Mouse (Mus musculus) heart, embryonic 16.5 days (tissue): ENCODE measurements around the gene Ddx42. TPM values are rescaled to one million over a fixed set of nuclear protein-coding genes. Genes with fewer than 3 reads are reported as not detected.

ENCODE experiments used
- ATAC-seq: fragments of 200-750 bp; cut with Nextera tagmentation; replicated peaks from 2 replicates; pipeline ENCODE4 v1.8.0; 2017; ENCODE audit warnings: moderate number of reproducible peaks; ENCODE audit not compliant: insufficient read depth, low FRiP score; ENCODE audit errors: extremely low read depth
- H3K27ac ChIP-seq: fragments of 300-500 bp; sonication (generic); 2 replicates; pipeline ENCODE4 v1.5.1; 2014; ENCODE audit warnings: mild to moderate bottlenecking, low read length, control low read depth, moderate library complexity
- H3K27me3 ChIP-seq: fragments of 300-500 bp; sonication (generic); 2 replicates; pipeline ENCODE4 v1.6.1; 2014; ENCODE audit warnings: low read length, mixed read lengths; ENCODE audit not compliant: control insufficient read depth, insufficient read depth
- H3K36me3 ChIP-seq: fragments of 300-500 bp; sonication (generic); 2 replicates; pipeline ENCODE4 v1.6.1; 2014; ENCODE audit not compliant: control insufficient read depth, insufficient read depth
- H3K4me1 ChIP-seq: fragments of 300-500 bp; sonication (generic); 2 replicates; pipeline ENCODE4 v1.6.1; 2014; ENCODE audit warnings: low read length, mixed read lengths; ENCODE audit not compliant: control insufficient read depth, insufficient read depth
- H3K4me2 ChIP-seq: fragments of 300-500 bp; sonication (generic); 2 replicates; pipeline ENCODE4 v1.6.1; 2014; ENCODE audit warnings: low read depth, mild to moderate bottlenecking, control low read depth, low read length
- H3K4me3 ChIP-seq: fragments of 300-500 bp; sonication (generic); 2 replicates; pipeline ENCODE4 v1.5.1; 2014; ENCODE audit warnings: mild to moderate bottlenecking, control low read depth, low read length
- H3K9ac ChIP-seq: fragments of 300-500 bp; sonication (generic); 2 replicates; pipeline ENCODE4 v1.6.1; 2014; ENCODE audit warnings: low read length, control low read depth
- H3K9me3 ChIP-seq: fragments of 300-500 bp; sonication (generic); replicated peaks from 2 replicates; pipeline ENCODE4 v1.6.1; 2016; ENCODE audit warnings: low read length; ENCODE audit not compliant: control insufficient read depth
- WGBS: fragments of 180-500 bp; shearing (Covaris S2); extraction: QIAGEN DNeasy Blood & Tissue Kit; methylation state at CpG from one replicate; pipeline ENCODE4 v1.1.7; 2014; 5-methylcytosine and 5-hydroxymethylcytosine counted together
- polyA plus RNA-seq: library from polyadenylated mRNA; unstranded; fragments of >200 nt; fragmentation: Nextera tagmentation; extraction: Ambion mirVana; gene quantifications from 2 replicates; pipeline ENCODE4 v1.2.1, GENCODE M21; 2015

Ddx42 gene
- polyA plus RNA-seq, 1 experiment from 2014 or later: 46.5 TPM

- WGBS: 53% methylated on average over 5 of the region's 5 CpGs
- Histone ChIP-seq H3K27ac (peak overlapping the region; percentile 85), H3K9ac (peak overlapping the region; percentile 94), H3K9me3 (no peaks in the 10 kb centered on the region), H3K27me3 (no peaks in the 10 kb centered on the region), H3K4me1 (peaks cover 13% of the 10 kb centered on the region), H3K4me2 (peak overlapping the region; percentile 100), H3K4me3 (peak overlapping the region; percentile 94), H3K36me3 (peaks cover 34% of the 10 kb centered on the region)
- ATAC-seq: no peak
These were observed 40.0 kb downstream of the Ddx42 start for GRCm38 (mm10) chr11:106256775-106257174.

GRCm38 (mm10) chr11:106260826-106261450 is 44.2 kb downstream of the Ddx42 start:
- H3K27ac ChIP-seq: no peak overlapping the region
- H3K4me2 ChIP-seq: no peak overlapping the region
- H3K4me3 ChIP-seq: no peak overlapping the region
- no peaks in the 10 kb centered on the region for H3K27me3 ChIP-seq
- ATAC-seq: no peak
- peaks cover 5% of the 10 kb centered on the region; the same call in 1 of the 2 replicates for H3K4me1 ChIP-seq
- 73% methylated on average over 14 of the region's 14 CpGs for WGBS
- H3K9me3 ChIP-seq: no peaks in the 10 kb centered on the region
- H3K36me3 ChIP-seq: peaks cover 60% of the 10 kb centered on the region
- H3K9ac ChIP-seq: no peak overlapping the region

GRCm38 (mm10) chr11:106263963-106264362 is 47.2 kb downstream of the Ddx42 start:
- peaks cover 62% of the 10 kb centered on the region for H3K36me3 ChIP-seq
- 86% methylated on average over 9 of the region's 9 CpGs for WGBS
- no peak overlapping the region for H3K9ac ChIP-seq
- no peak overlapping the region for H3K4me2 ChIP-seq
- H3K27ac ChIP-seq: no peak overlapping the region
- no peak for ATAC-seq
- no peak overlapping the region for H3K4me3 ChIP-seq
- no peaks in the 10 kb centered on the region for H3K9me3 ChIP-seq
- no peaks in the 10 kb centered on the region for H3K27me3 ChIP-seq
- peaks cover 8% of the 10 kb centered on the region for H3K4me1 ChIP-seq

- Histone ChIP-seq H3K4me1 (peaks cover 12% of the 10 kb centered on the region), H3K36me3 (peaks cover 58% of the 10 kb centered on the region), H3K27ac (no peak overlapping the region), H3K27me3 (no peaks in the 10 kb centered on the region), H3K4me3 (no peak overlapping the region), H3K9me3 (no peaks in the 10 kb centered on the region), H3K4me2 (no peak overlapping the region), H3K9ac (no peak overlapping the region)
- 84% methylated on average over 15 of the region's 15 CpGs for WGBS
- no peak for ATAC-seq
These were observed 48.3 kb downstream of the Ddx42 start for GRCm38 (mm10) chr11:106264988-106265387.

GRCm38 (mm10) chr11:106265570-106265969 is 48.8 kb downstream of the Ddx42 start:
- H3K4me3 ChIP-seq: no peak overlapping the region
- no peak for ATAC-seq
- H3K27me3 ChIP-seq: no peaks in the 10 kb centered on the region
- no peak overlapping the region for H3K4me2 ChIP-seq
- no peaks in the 10 kb centered on the region for H3K9me3 ChIP-seq
- peaks cover 14% of the 10 kb centered on the region for H3K4me1 ChIP-seq
- H3K9ac ChIP-seq: no peak overlapping the region
- H3K36me3 ChIP-seq: peaks cover 57% of the 10 kb centered on the region
- H3K27ac ChIP-seq: no peak overlapping the region
- 85% methylated on average over 4 of the region's 4 CpGs for WGBS

- H3K9ac ChIP-seq: no peak overlapping the region
- no peaks in the 10 kb centered on the region for H3K9me3 ChIP-seq
- no peak overlapping the region for H3K4me3 ChIP-seq
- WGBS: 92% methylated on average over 10 of the region's 10 CpGs
- H3K27me3 ChIP-seq: no peaks in the 10 kb centered on the region
- H3K36me3 ChIP-seq: peaks cover 49% of the 10 kb centered on the region
- no peak overlapping the region for H3K4me2 ChIP-seq
- H3K4me1 ChIP-seq: peaks cover 20% of the 10 kb centered on the region
- ATAC-seq: no peak
- no peak overlapping the region for H3K27ac ChIP-seq
These were observed 49.7 kb downstream of the Ddx42 start for GRCm38 (mm10) chr11:106266431-106266830.

GRCm38 (mm10) chr11:106267311-106267852 is 50.7 kb downstream of the Ddx42 start:
- H3K4me3 ChIP-seq: no peak overlapping the region
- H3K36me3 ChIP-seq: peaks cover 40% of the 10 kb centered on the region
- H3K9me3 ChIP-seq: no peaks in the 10 kb centered on the region
- H3K4me2 ChIP-seq: no peak overlapping the region
- H3K27ac ChIP-seq: no peak overlapping the region
- H3K27me3 ChIP-seq: no peaks in the 10 kb centered on the region
- H3K4me1 ChIP-seq: peaks cover 25% of the 10 kb centered on the region
- H3K9ac ChIP-seq: no peak overlapping the region; the same call in 1 of the 2 replicates
- ATAC-seq: no peak
- 69% methylated on average over 15 of the region's 15 CpGs for WGBS

- Histone ChIP-seq H3K9ac (no peak overlapping the region; the same call in 1 of the 2 replicates), H3K27me3 (no peaks in the 10 kb centered on the region), H3K4me1 (peaks cover 25% of the 10 kb centered on the region), H3K9me3 (no peaks in the 10 kb centered on the region), H3K36me3 (peaks cover 36% of the 10 kb centered on the region), H3K4me2 (no peak overlapping the region), H3K4me3 (no peak overlapping the region), H3K27ac (no peak overlapping the region)
- ATAC-seq: no peak
- 84% methylated on average over 5 of the region's 5 CpGs for WGBS
These were observed 51.1 kb downstream of the Ddx42 start for GRCm38 (mm10) chr11:106267871-106268270.

- H3K4me3 ChIP-seq: 0 out of 2 replicates have a peak overlapping the region, but pooled peaks have one; percentile 6
- H3K4me2 ChIP-seq: peak overlapping the region; percentile 39
- H3K27me3 ChIP-seq: no peaks in the 10 kb centered on the region
- 53% methylated on average over 8 of the region's 8 CpGs for WGBS
- H3K9me3 ChIP-seq: no peaks in the 10 kb centered on the region
- H3K36me3 ChIP-seq: peaks cover 30% of the 10 kb centered on the region
- peak overlapping the region; percentile 67 for H3K27ac ChIP-seq
- peak overlapping the region; percentile 31 for H3K9ac ChIP-seq
- no peak for ATAC-seq
- peaks cover 25% of the 10 kb centered on the region for H3K4me1 ChIP-seq
These were observed 51.8 kb downstream of the Ddx42 start for GRCm38 (mm10) chr11:106268326-106269059.
